Mouse (Mus musculus) heart, embryonic 11.5 days (tissue): Measurements from ENCODE around the gene Rhob. TPM values are rescaled to one million over a fixed set of nuclear protein-coding genes. Genes with fewer than 3 reads are reported as not detected.

Source experiments
- ATAC-seq: fragments of 200-750 bp; cut with Nextera tagmentation; replicated peaks from 2 replicates; pipeline ENCODE4 v1.8.0; 2017; ENCODE audit warnings: moderate library complexity; ENCODE audit not compliant: insufficient number of reproducible peaks, low FRiP score, low TSS enrichment
- H3K27ac ChIP-seq: fragments of 300-500 bp; sonication (generic); 2 replicates; pipeline ENCODE4 v1.5.1; 2014; ENCODE audit warnings: mild to moderate bottlenecking, low read depth, low read length
- H3K27me3 ChIP-seq: fragments of 300-500 bp; sonication (generic); 2 replicates; pipeline ENCODE4 v1.6.1; 2014; ENCODE audit warnings: mild to moderate bottlenecking, low read length, mixed read lengths; ENCODE audit not compliant: control insufficient read depth, insufficient read depth
- H3K36me3 ChIP-seq: fragments of 300-500 bp; sonication (generic); 2 replicates; pipeline ENCODE4 v1.6.1; 2014; ENCODE audit warnings: mild to moderate bottlenecking, low read length, moderate library complexity, mixed read lengths; ENCODE audit not compliant: control insufficient read depth, insufficient read depth
- H3K4me1 ChIP-seq: fragments of 300-500 bp; sonication (generic); 2 replicates; pipeline ENCODE4 v1.6.1; 2014; ENCODE audit warnings: low read length; ENCODE audit not compliant: control insufficient read depth, insufficient read depth
- H3K4me2 ChIP-seq: fragments of 300-500 bp; sonication (generic); 2 replicates; pipeline ENCODE4 v1.6.1; 2014; ENCODE audit warnings: mild to moderate bottlenecking, moderate library complexity
- H3K4me3 ChIP-seq: fragments of 300-500 bp; sonication (generic); 2 replicates; pipeline ENCODE4 v1.5.1; 2014; ENCODE audit warnings: low read depth, low read length
- H3K9ac ChIP-seq: fragments of 300-500 bp; sonication (generic); 2 replicates; pipeline ENCODE4 v1.6.1; 2014; ENCODE audit warnings: mild to moderate bottlenecking, low read depth, low read length, moderate library complexity
- H3K9me3 ChIP-seq: fragments of 300-500 bp; sonication (generic); replicated peaks from 2 replicates; pipeline ENCODE4 v1.6.1; 2016; ENCODE audit warnings: low read length; ENCODE audit not compliant: control insufficient read depth
- WGBS: fragments of 180-500 bp; shearing (Covaris S2); extraction: QIAGEN DNeasy Blood & Tissue Kit; methylation state at CpG from one replicate; pipeline ENCODE4 v1.1.7; 2014; ENCODE audit not compliant: insufficient replicate concordance; 5-methylcytosine and 5-hydroxymethylcytosine counted together
- polyA plus RNA-seq: library from polyadenylated mRNA; unstranded; fragments of >200 nt; fragmentation: Nextera tagmentation; extraction: Ambion mirVana; gene quantifications from 2 replicates; pipeline ENCODE4 v1.2.1, GENCODE M21; 2014

The Rhob gene
- polyA plus RNA-seq, 1 experiment from 2014 or later = 54.8 TPM

DNA sequence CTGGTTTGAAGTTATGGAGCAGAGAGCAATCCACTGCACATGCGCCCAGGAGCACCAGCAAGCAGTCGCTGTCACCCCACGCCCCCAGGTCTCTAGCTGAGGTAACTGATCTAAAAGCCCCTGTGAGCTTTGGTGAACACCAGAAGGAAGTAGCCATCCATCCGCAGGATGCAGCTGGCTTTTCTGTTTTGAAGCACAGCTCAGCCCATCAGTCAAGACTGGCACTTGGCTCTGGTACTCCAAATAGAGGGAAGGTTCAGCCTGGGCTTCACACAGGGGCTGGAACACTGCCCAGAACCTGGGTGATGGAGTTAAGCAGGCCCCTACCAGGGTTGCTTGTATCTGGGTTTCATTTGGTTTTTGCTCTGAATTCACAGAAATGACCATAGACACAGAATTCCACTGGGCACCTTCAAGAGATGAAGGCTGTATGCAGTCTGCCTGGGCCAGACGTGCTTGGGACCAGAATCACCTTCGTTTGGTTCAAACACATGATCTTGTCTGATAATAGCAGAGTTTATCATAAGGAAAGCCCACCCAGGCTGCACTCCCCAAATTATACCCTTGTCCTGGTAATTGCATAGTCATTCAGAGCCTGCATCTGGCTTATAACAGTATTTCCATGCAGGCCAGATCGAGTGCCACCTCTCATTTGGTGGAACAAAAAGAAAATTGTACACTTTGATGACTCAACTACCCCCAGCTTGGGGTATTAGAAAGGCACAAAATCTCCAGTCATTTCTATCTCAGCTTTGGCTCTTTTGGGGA, 27.0 kb downstream of the Rhob start:
- no peaks in the 10 kb centered on the region for H3K9me3 ChIP-seq
- H3K36me3 ChIP-seq = no peaks in the 10 kb centered on the region
- no peak for ATAC-seq
- WGBS = 68% methylated on average over 7 of the region's 7 CpGs
- H3K4me1 ChIP-seq = peaks cover 6% of the 10 kb centered on the region; the same call in 1 of the 2 replicates
- H3K4me2 ChIP-seq = no peak overlapping the region
- no peak overlapping the region for H3K4me3 ChIP-seq
- H3K9ac ChIP-seq = no peak overlapping the region
- H3K27me3 ChIP-seq = no peaks in the 10 kb centered on the region
- H3K27ac ChIP-seq = no peak overlapping the region

DNA sequence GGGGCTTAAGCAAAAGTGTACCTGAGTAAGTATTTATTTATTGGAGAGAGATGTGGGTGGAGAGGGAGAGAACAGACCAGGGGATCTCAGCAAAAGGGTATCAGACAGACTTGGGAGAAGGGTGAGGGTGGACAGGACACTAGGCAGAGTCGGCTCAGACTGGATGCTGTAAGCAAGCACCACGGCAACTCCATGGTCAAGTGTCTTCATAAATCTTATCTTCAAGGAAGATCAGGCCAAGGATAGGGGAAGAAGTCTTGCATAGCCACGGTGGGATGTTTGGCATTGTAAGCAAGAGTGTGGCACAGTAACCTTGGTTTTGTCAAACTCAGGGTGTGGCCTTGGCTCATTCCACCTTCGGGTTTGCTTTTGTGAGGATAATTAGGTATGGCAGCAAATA, 27.8 kb downstream of the Rhob start:
- no peak overlapping the region for H3K4me2 ChIP-seq
- H3K9ac ChIP-seq = no peak overlapping the region
- H3K27me3 ChIP-seq = no peaks in the 10 kb centered on the region
- no peaks in the 10 kb centered on the region for H3K36me3 ChIP-seq
- no peak overlapping the region for H3K27ac ChIP-seq
- ATAC-seq = no peak
- 77% methylated on average over 4 of the region's 4 CpGs for WGBS
- H3K4me1 ChIP-seq = peaks cover 2% of the 10 kb centered on the region; the same call in 1 of the 2 replicates
- H3K4me3 ChIP-seq = no peak overlapping the region
- H3K9me3 ChIP-seq = no peaks in the 10 kb centered on the region

DNA sequence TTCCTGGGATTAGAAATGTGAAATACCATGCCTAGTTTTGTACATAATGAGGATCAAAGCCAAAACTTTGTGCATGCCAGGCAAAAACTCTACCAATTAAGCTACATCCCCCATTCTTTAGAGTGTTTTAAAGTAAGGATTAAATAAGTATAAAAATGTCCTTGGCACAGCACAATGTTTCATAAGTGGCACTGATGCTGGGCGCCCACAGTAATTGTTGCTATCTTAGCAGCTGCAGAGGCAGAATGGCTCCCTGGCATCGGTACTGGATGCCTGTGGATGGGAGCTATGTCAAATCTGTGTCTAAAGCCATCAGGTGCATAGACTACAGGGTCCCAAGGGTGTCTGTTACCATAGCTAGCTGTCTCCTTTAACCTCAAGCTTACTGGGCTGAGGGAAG, 28.8 kb downstream of the Rhob start:
- Histone ChIP-seq H3K27me3 (no peaks in the 10 kb centered on the region), H3K4me3 (no peak overlapping the region), H3K9ac (no peak overlapping the region), H3K4me2 (no peak overlapping the region), H3K36me3 (no peaks in the 10 kb centered on the region), H3K9me3 (no peaks in the 10 kb centered on the region), H3K27ac (no peak overlapping the region), H3K4me1 (no peaks in the 10 kb centered on the region)
- WGBS = 76% methylated on average over 2 of the region's 2 CpGs
- ATAC-seq = no peak

DNA sequence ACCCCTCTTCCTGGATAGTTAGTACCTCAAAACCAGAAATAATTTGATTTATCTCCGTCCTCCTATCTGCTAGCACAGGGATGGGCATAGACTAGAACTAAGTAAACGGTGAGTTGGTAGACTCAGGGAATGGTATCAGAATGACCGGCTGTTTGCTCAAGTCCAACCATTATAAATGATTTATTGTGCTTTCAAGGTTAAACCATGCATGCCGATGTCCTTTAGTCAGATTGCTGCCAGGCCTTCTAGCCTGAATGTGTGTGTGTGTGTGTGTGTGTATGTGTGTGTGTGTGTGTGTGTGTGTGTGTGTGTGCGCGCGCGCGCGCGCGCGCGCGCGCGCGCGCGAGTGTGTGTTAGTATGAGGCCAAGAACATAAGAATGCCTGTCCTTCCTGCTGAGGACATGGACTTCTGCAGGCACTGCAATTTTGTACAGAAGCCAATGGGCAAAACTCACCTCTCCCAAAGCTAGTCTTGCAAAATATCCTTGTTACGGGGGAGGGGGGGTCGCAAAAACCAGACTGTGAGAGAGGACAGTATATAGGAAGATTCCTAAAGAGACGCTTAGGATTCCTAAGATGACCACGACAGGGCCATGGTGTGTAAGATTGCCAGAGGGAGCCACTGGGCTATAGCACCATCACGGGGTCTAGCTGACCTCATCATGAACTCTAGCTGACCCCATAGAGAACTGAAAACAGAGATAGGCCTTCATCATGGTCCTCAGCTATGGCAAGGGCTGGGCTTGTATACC, 29.9 kb downstream of the Rhob start:
- Histone ChIP-seq H3K9me3 (no peaks in the 10 kb centered on the region), H3K4me1 (no peaks in the 10 kb centered on the region), H3K4me2 (no peak overlapping the region), H3K27ac (no peak overlapping the region), H3K4me3 (no peak overlapping the region), H3K27me3 (no peaks in the 10 kb centered on the region), H3K9ac (no peak overlapping the region), H3K36me3 (no peaks in the 10 kb centered on the region)
- no peak for ATAC-seq
- 91% methylated on average over 25 of the region's 25 CpGs for WGBS

DNA sequence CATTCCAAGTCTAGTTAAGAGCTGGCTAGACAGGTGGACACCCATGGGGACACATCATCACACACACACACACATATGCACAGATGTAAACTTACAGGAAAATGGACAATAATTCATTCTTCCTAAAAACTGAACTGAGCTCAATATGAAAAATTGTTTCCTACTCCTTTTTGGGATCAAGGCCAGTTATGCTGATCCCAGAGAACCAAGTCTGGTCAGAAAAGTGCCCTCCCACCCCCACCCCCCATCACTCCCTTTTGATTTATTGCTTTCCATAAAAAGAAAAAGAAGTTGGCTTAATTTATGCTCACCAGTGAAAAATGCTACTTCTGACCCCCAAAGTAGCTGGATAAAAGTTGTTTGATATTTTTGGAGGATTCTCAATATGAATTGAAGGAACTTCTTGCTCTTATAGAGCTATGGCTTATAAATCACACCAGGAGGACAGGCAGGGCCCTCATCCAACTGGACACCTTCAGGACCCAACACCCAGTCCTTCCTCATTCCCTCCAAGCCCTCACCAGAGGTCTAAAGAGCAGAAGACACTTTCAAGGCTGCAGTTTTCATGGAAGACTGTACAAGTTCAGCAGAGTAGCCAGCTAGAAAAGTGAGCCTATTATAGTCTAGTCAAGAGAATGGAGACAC, 31.5 kb downstream of the Rhob start:
- H3K9ac ChIP-seq = no peak overlapping the region
- no peak for ATAC-seq
- H3K27ac ChIP-seq = no peak overlapping the region
- H3K4me3 ChIP-seq = no peak overlapping the region
- no peaks in the 10 kb centered on the region for H3K36me3 ChIP-seq
- no peaks in the 10 kb centered on the region for H3K4me1 ChIP-seq
- no peaks in the 10 kb centered on the region for H3K9me3 ChIP-seq
- no peaks in the 10 kb centered on the region for H3K27me3 ChIP-seq
- no peak overlapping the region for H3K4me2 ChIP-seq

DNA sequence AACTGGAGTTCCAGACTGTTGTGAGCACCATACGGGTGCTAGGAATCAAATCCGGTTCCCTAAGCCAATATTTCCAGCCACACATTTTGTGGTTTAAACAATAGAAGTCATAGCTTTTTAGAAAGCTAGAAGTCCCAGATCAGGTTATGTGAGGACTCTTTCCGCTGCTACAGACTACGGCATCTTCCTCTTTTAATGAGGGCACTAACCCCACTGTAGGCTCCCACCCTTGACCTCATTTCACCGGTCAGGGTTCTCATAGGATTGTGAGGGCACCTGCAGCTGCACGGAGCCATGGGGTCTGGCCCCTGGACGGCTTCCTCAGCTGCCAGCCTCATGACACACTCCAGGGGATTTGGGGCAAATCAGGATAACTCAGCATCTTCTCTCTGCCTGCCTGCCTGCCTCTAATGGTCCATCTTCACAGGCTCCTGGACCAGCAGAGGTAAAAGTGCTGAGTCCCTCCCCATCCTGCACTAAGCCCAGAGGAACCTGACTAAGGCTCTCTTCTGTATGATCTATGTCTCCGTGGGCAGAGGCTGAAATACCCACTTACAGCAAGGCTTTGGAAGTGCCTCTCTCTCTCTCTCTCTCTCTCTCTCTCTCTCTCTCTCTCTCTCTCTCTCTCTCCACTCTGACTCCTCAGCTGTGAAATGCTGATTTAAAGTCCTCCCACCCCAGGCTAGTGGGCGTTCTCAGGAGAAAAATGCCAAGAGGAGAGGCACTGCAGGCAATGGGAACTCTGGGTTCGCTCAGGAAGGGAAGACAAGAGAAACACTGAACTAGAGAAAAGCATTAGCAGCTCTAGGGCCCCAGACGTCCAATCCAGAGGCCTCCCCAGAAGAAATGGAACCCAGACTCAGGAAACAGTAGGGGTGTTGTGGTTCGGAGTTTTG, 32.5 kb downstream of the Rhob start:
- Histone ChIP-seq H3K27me3 (no peaks in the 10 kb centered on the region), H3K4me1 (no peaks in the 10 kb centered on the region), H3K4me3 (no peak overlapping the region), H3K36me3 (no peaks in the 10 kb centered on the region), H3K9ac (no peak overlapping the region), H3K4me2 (no peak overlapping the region), H3K27ac (no peak overlapping the region), H3K9me3 (no peaks in the 10 kb centered on the region)
- WGBS = 57% methylated on average over 12 of the region's 12 CpGs
- ATAC-seq = no peak

DNA sequence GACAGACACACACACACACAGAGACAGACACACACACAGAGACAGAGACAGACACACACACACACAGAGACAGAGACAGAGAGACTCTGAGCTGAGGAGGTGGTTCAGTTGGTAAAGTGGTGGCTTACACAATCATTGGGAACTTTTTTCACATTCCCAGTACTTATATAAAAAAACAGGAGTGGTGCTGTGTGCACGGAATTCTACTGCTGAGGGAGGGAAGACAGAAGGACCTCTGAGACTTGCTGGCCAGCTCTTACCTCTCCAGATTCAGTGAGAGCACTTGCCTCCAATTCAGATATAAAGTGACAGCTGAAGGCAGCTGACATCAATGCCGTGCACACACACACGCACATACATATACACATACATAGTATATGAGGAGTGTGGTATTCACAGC, 34.1 kb downstream of the Rhob start:
- H3K36me3 ChIP-seq = no peaks in the 10 kb centered on the region
- WGBS = 77% methylated on average over 3 of the region's 3 CpGs
- ATAC-seq = no peak
- H3K4me3 ChIP-seq = no peak overlapping the region
- no peak overlapping the region for H3K27ac ChIP-seq
- no peak overlapping the region for H3K9ac ChIP-seq
- H3K4me2 ChIP-seq = no peak overlapping the region
- no peaks in the 10 kb centered on the region for H3K27me3 ChIP-seq
- no peaks in the 10 kb centered on the region for H3K4me1 ChIP-seq
- no peaks in the 10 kb centered on the region for H3K9me3 ChIP-seq

DNA sequence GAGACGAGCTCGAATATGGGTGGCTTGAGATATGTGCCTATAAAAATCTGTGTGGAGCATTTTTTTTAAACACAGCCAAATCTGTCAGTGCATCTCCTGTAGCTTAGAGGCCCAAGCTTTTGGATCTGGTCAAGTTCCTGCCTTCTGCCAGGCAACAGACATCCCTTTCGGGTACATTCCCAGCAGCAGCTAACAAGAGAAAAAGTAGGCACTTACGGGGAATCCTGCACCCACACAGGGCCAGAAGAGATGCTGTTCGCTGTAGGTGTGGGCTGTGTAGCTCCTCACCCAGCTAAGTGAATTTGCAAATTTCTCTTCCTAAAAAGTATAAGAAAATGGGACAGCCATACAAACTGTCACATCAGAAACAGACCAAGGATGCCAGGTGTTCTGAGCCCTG, 34.8 kb downstream of the Rhob start:
- Histone ChIP-seq H3K9ac (no peak overlapping the region), H3K36me3 (no peaks in the 10 kb centered on the region), H3K9me3 (no peaks in the 10 kb centered on the region), H3K27ac (no peak overlapping the region), H3K4me3 (no peak overlapping the region), H3K27me3 (no peaks in the 10 kb centered on the region), H3K4me1 (no peaks in the 10 kb centered on the region), H3K4me2 (no peak overlapping the region)
- 87% methylated on average over 5 of the region's 5 CpGs for WGBS
- no peak for ATAC-seq
